Mouse (Mus musculus) cerebral cortex, adult 2 months (tissue): ENCODE results near the gene Topbp1.

Experiments
- WGBS: fragments of 180-500 bp; shearing (Covaris S2); methylation state at CpG from one replicate; pipeline ENCODE4 v1.1.7; 2018; 5-methylcytosine and 5-hydroxymethylcytosine counted together

The Topbp1 gene

GRCm38 (mm10) chr9:103353500-103354260, 48.7 kb downstream of the Topbp1 start:
- WGBS: 86% methylated on average over 7 of the region's 7 CpGs

- WGBS: 62% methylated on average over 4 of the region's 4 CpGs
Observed at GRCm38 (mm10) chr9:103358545-103358944, 53.5 kb downstream of the Topbp1 start.

- WGBS: 67% methylated on average over 2 of the region's 2 CpGs
Observed at GRCm38 (mm10) chr9:103360642-103361041, 55.6 kb downstream of the Topbp1 start.

GRCm38 (mm10) chr9:103363088-103363487, 58.1 kb downstream of the Topbp1 start:
- WGBS: 57% methylated on average over 6 of the region's 6 CpGs

GRCm38 (mm10) chr9:103363730-103364417, 58.9 kb downstream of the Topbp1 start:
- 5% methylated on average over 21 of the region's 21 CpGs for WGBS

- 3% methylated on average over 94 of the region's 94 CpGs for WGBS
Observed at GRCm38 (mm10) chr9:103364601-103365289, 59.7 kb downstream of the Topbp1 start.

- 2% methylated on average over 84 of the region's 95 CpGs for WGBS
Observed at GRCm38 (mm10) chr9:103365290-103366247, 60.6 kb downstream of the Topbp1 start, which contains the start of gene Cdv3. TSS of gene Cdv3 (minus strand) at chr9:103365840.

- 61% methylated on average over 9 of the region's 9 CpGs for WGBS
Observed at GRCm38 (mm10) chr9:103366356-103366755, 61.3 kb downstream of the Topbp1 start.

- 76% methylated on average over 4 of the region's 4 CpGs for WGBS
Observed at GRCm38 (mm10) chr9:103369951-103370350, 64.9 kb downstream of the Topbp1 start.

GRCm38 (mm10) chr9:103372271-103373010, 67.4 kb downstream of the Topbp1 start:
- 87% methylated on average over 5 of the region's 5 CpGs for WGBS

GRCm38 (mm10) chr9:103376346-103377320, 71.6 kb downstream of the Topbp1 start:
- 78% methylated on average over 7 of the region's 7 CpGs for WGBS

GRCm38 (mm10) chr9:103378686-103379085, 73.7 kb downstream of the Topbp1 start:
- 69% methylated on average over 10 of the region's 10 CpGs for WGBS

- WGBS: 91% methylated on average over 9 of the region's 9 CpGs
Observed at GRCm38 (mm10) chr9:103379199-103379598, 74.2 kb downstream of the Topbp1 start.

GRCm38 (mm10) chr9:103380566-103380965, 75.6 kb downstream of the Topbp1 start:
- WGBS: 93% methylated on average over 4 of the region's 4 CpGs

GRCm38 (mm10) chr9:103382989-103383388, 78.0 kb downstream of the Topbp1 start:
- WGBS: 78% methylated on average over 6 of the region's 6 CpGs

- WGBS: 94% methylated on average over 1 of the region's 1 CpGs
Observed at GRCm38 (mm10) chr9:103383576-103383975, 78.6 kb downstream of the Topbp1 start.

GRCm38 (mm10) chr9:103384141-103384796, 79.3 kb downstream of the Topbp1 start:
- 87% methylated on average over 4 of the region's 4 CpGs for WGBS

- WGBS: 72% methylated on average over 1 of the region's 1 CpGs
Observed at GRCm38 (mm10) chr9:103385600-103385999, 80.6 kb downstream of the Topbp1 start.

GRCm38 (mm10) chr9:103386573-103386972, 81.6 kb downstream of the Topbp1 start:
- 79% methylated on average over 5 of the region's 5 CpGs for WGBS
